Mouse (Mus musculus): Measurements from ENCODE around the gene Tmc5. TPM values are rescaled to one million over a fixed set of nuclear protein-coding genes. Genes with fewer than 3 reads are reported as not detected.

Gene Tmc5
- total RNA-seq (2015) (not detected in 2 replicates), total RNA-seq (2017) (not detected in 2 replicates)

- 0 out of 2 replicates have a peak, but pooled peaks have one; percentile 6 for ATAC-seq (replicated peaks; ENCODE audit: poor library complexity)
Measured at GRCm38 (mm10) chr7:118597201-118597600, at the start of gene Tmc5. TSS of gene Tmc5 (plus strand) at chr7:118597297.

GRCm38 (mm10) chr7:118547451-118547850, 49.6 kb upstream of the Tmc5 start:
- no peak for ATAC-seq (replicated peaks; ENCODE audit: poor library complexity)

- no peak for ATAC-seq (replicated peaks; ENCODE audit: poor library complexity)
Measured at GRCm38 (mm10) chr7:118553881-118554280, 43.2 kb upstream of the Tmc5 start.

- ATAC-seq (replicated peaks; ENCODE audit: poor library complexity), result no peak
Measured at GRCm38 (mm10) chr7:118554290-118554689, 42.8 kb upstream of the Tmc5 start.

- no peak for ATAC-seq (replicated peaks; ENCODE audit: poor library complexity)
Measured at GRCm38 (mm10) chr7:118569121-118569543, 28.0 kb upstream of the Tmc5 start.

- ATAC-seq (replicated peaks; ENCODE audit: poor library complexity), result no peak
Measured at GRCm38 (mm10) chr7:118571350-118571749, 25.7 kb upstream of the Tmc5 start.

- ATAC-seq (replicated peaks; ENCODE audit: poor library complexity), result no peak
Measured at GRCm38 (mm10) chr7:118572039-118572438, 25.1 kb upstream of the Tmc5 start.

- ATAC-seq (replicated peaks; ENCODE audit: poor library complexity), result no peak
Measured at GRCm38 (mm10) chr7:118578269-118578668, 18.8 kb upstream of the Tmc5 start.

- ATAC-seq (replicated peaks; ENCODE audit: poor library complexity), result no peak
Measured at GRCm38 (mm10) chr7:118579938-118580337, 17.2 kb upstream of the Tmc5 start.

GRCm38 (mm10) chr7:118583821-118584220, 13.3 kb upstream of the Tmc5 start:
- no peak for ATAC-seq (replicated peaks; ENCODE audit: poor library complexity)

GRCm38 (mm10) chr7:118584257-118584907, 12.7 kb upstream of the Tmc5 start, which contains the start of gene Tmc7:
TSS of gene Tmc7 (minus strand) at chr7:118584736.
- peak; percentile 48 for ATAC-seq (replicated peaks; ENCODE audit: poor library complexity)

- no peak for ATAC-seq (replicated peaks; ENCODE audit: poor library complexity)
Measured at GRCm38 (mm10) chr7:118584926-118585325, 12.2 kb upstream of the Tmc5 start.

GRCm38 (mm10) chr7:118585856-118586255, 11.2 kb upstream of the Tmc5 start:
- no peak for ATAC-seq (replicated peaks; ENCODE audit: poor library complexity)

GRCm38 (mm10) chr7:118590726-118591305, 6.3 kb upstream of the Tmc5 start:
- no peak for ATAC-seq (replicated peaks; ENCODE audit: poor library complexity)

GRCm38 (mm10) chr7:118592146-118592545, 5.0 kb upstream of the Tmc5 start:
- no peak for ATAC-seq (replicated peaks; ENCODE audit: poor library complexity)

- no peak for ATAC-seq (replicated peaks; ENCODE audit: poor library complexity)
Measured at GRCm38 (mm10) chr7:118593567-118594407, 3.3 kb upstream of the Tmc5 start.

- no peak for ATAC-seq (replicated peaks; ENCODE audit: poor library complexity)
Measured at GRCm38 (mm10) chr7:118594611-118595010, 2.5 kb upstream of the Tmc5 start.

GRCm38 (mm10) chr7:118595228-118595627, 1.9 kb upstream of the Tmc5 start:
- ATAC-seq (replicated peaks; ENCODE audit: poor library complexity), result peak; percentile 96

GRCm38 (mm10) chr7:118596271-118596670, 826 bp upstream of the Tmc5 start:
- no peak for ATAC-seq (replicated peaks; ENCODE audit: poor library complexity)

- no peak for ATAC-seq (replicated peaks; ENCODE audit: poor library complexity)
Measured at GRCm38 (mm10) chr7:118599954-118600631, 3.0 kb downstream of the Tmc5 start.

GRCm38 (mm10) chr7:118604842-118605241, 7.7 kb downstream of the Tmc5 start:
- no peak for ATAC-seq (replicated peaks; ENCODE audit: poor library complexity)

Data from megakaryocyte progenitor cell, adult 5-6 weeks (primary cell).